Mouse (Mus musculus): Measurements from ENCODE around the gene Hfe.
"Not testable (repeated sequence)": the region's sequence is repeated elsewhere in the genome, so short reads cannot be mapped to it uniquely, and the experiment has no call there.

Hfe gene

DNA sequence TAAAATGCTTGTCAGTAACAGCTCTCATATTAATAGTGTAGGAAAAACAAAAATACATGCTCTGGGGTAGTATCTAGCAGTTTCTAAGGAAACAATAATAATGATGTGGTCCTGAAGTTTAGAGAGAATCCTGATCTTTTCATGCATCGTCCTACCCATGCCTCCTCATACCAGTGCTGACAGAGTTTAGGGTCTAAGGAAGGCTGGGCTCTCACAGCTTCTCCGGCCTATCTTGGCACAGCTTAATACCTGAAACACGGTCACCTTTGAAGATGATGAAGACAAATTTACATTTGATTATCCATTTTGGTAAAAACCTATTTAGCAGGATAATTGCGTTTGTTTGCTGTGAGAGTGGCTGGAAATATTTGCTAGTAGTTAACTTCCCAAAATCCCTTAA lies 33.3 kb upstream of the Hfe start:
- DNase-seq, result no peak

DNA sequence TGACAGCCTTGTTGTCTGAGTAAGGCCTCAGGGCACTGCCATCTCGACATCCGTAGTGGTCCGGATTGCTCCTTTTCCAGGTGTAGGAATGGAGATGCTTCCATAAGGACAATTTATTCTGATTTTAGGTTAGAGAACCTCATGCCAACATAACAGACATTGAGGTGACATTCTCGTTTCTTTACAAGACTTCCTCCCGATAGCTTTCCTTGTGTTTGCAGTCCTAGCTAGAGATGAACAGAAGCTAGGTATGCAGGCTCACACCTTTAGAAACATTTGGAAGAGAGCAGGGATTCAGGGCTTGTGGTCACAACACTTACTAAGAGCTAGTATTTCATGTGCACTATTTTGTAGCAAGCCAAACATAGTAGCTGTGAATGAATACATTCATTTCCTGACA lies 32.6 kb upstream of the Hfe start:
- DNase-seq, result no peak

DNA sequence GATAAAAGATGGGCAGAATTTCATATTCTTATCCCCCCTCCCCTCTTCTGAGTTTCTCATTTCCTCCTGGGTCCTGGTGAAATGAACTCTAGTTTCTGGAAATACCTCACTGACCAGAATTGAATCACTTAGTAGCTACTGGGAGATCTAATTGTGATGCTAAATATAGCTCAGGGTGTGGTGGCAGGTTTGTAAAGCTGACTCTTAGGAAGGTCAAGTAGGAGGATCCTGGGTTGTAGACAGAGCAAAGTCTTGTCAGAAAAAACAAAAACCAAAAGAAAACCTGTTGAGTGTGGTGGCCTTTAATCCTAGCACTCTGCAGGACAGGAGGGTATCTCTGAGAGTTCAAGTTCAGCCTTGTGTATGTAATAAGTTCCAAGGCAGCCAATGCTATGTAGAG lies 31.4 kb upstream of the Hfe start:
- DNase-seq, result no peak

DNA sequence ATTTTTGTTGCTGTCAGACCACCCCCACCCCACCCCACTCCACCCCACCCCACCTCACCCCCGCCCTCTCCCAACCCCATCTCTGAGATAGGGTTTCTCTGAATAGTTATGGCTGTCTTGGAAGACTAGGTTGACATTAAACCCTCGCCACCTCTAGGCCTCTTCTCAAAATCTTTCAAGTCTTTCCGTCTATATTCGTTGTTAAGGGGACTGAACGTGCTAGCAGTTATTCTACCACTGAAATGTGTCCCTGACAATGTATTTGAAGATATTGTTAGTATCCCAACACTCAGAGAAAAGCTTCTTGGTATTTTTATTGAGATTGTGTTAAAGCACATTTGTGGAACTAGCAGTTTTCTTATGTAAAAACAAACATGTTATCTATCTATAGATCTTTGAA lies 30.3 kb upstream of the Hfe start:
- no peak for DNase-seq

DNA sequence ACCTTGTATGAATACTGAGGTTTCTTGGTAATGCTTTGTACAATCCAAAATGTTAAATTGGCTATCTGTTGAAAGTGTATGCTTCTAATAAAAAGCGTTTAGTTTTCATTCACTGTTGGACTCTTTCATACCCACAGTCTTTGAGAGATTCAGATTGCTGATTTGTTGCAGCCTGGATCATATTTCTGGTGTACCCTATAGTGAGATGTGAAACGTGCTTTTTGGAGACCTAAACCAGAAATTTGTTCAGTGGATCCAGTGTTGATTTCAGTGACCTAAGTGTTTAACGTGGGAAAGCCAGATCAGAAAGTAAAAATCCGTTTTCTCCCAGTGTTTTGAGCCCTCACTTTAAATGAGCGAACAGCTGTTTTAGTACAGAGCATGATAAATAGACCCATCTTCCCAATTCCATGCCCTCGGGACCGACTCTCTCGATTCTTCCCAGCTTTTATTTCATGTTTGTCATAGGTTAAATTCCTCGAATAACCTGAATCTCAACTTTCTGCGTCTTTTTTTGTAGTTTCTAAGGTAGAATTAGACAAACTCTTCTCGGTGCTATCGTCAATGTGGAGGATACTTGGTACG lies 29.7 kb upstream of the Hfe start:
- DNase-seq, result no peak

DNA sequence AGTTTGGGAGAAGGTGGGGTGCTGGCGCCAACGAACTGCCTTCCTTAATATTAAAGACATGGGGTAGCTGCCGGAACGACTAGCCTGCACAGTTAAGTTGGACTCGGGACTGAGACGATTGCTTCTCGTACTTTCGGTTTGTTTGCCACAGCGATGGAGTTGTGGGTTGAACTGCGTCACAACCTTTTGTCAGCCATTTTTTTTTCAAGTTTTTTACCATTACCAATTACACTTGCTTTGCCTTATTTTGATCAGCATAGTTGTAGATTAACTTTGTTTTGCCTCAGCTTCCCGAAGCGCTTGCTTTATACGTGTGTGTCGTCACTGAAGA lies 29.2 kb upstream of the Hfe start:
- DNase-seq, result no peak

DNA sequence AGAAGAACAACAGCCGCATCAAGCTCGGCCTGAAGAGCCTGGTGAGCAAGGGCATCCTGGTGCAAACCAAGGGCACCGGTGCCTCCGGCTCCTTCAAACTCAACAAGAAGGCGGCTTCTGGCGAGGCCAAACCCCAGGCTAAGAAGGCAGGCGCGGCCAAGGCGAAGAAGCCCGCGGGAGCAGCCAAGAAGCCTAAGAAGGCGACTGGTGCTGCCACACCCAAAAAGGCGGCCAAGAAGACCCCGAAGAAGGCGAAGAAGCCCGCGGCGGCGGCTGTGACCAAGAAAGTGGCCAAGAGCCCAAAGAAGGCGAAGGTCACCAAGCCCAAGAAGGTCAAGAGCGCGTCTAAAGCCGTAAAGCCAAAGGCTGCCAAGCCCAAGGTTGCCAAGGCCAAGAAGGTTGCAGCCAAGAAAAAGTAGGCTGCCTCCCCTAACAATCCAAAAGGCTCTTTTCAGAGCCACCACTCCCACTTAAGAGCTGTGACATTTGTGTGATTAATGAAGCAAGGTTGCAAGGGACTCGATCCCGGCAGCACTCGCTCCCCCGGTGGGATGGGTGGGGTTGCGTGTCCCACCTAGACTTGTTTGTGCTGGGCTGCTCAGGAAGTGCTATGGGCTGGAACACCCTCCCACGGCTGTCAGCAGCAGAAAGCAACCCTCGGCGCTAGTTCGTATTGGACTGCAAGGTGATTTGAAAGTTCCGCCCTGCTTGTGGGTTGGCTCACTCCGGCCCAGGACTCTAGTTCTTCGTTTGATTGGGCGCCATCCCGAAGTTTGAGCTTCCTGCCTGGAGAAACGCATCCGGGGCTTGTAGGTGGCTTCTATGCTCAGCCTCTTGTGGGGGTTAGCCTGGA lies 28.6 kb upstream of the Hfe start:
- DNase-seq, result peak; percentile 84

DNA sequence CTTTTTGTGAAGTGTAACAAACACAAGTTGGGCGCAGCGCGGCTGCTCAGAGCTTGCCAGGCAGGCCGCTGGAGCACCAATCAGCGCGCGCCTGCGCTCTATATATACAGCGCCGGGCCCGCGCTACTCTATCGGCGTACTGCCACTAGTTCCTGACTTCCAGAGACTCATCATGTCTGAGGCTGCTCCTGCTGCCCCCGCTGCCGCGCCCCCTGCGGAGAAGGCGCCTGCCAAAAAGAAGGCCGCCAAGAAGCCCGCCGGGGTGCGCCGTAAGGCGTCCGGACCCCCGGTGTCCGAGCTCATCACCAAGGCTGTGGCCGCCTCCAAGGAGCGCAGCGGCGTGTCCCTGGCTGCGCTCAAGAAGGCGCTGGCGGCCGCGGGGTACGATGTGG lies 28.0 kb upstream of the Hfe start, which contains the start of gene Hist1h1c:
Gene Hist1h1c, plus strand, starts transcription at position 132 of the 392 bp plus-strand sequence.
- DNase-seq, result peak; percentile 74

DNA sequence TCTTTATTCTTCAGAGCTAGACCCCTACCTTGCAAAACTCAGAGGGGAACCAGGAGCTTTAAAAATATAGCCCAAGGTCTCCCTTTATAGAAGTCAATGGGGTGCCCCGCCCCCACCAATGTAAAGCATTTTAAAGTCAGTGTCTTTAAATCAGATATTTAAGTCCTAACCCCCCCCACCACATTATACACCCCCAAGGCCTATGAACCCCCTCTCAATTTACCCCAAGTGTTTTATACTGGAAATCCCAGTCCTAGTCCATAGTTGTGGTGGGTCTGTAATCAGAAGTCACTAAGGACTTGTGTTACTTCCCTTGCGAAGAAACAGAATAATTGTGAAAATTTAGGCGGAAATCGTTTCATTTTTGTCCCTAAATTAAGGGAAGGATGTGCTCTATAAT lies 27.4 kb upstream of the Hfe start:
- peak; percentile 16 for DNase-seq

DNA sequence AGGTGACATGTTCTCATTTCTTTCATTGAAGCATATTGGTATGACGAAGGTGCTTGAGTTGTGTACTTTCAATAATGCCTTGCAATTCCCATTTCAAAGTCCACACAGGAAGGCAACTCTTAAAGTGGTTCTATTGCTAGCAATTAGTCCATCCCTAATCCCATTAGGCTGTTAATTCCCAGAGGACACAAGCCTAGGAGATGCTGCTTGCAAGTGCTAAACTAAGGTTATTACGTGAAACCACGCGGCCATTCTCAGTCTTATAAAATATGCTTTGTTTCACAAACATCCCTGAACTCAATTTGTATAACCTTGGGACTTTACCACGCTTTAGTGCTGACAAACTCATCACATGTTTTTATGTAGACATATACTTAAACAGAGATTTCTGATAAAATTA lies 26.4 kb upstream of the Hfe start:
- DNase-seq, result no peak

DNA sequence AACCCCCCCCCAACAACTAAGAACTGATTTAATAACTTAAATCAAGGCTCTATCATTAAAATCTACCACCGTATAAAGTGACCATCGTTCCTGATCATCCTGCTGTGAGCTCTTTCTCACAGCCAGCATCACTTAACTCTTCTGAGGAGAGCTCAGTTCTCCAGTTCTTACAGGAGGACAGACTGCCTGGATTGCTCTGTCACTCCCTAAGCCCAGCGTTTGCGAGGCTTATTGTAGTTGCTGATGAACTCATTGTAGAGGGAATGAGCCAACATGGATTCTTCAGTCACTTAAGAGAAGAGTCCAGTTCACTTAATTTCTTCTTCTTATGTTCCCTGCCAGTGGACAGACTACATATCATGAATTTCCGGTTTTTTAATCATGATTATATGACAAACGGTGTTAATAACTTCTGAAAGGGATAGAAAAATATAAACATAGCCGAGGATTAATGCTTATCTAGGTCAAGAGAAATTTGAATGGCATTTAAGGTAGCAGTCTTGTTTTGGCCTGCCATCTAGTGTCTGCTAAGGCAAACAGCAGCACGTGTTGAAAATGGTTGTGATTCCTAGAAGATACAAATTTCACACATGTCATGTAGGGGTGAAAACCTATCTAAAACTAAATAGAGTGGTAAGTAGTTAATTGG lies 21.6 kb upstream of the Hfe start:
- DNase-seq, result no peak

DNA sequence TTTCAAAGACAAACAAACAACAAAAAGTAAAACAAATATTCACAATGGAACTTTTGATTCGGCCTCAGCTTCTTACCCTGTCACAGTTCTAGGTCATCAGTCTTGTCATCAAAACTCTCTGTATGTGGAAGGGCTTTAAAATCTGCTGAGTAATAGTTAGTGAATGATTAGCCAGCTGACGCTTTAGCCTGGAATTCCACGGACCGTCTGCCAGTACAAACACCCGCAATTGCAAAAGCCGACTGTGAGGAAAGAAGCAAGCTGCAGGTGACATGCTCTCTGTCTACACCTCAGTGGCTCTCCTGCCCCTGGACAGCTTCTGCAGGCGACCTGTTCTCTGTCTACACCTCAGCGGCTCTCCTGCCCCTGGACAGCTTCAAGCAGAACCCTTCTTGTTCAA lies 19.8 kb upstream of the Hfe start:
- no peak for DNase-seq

DNA sequence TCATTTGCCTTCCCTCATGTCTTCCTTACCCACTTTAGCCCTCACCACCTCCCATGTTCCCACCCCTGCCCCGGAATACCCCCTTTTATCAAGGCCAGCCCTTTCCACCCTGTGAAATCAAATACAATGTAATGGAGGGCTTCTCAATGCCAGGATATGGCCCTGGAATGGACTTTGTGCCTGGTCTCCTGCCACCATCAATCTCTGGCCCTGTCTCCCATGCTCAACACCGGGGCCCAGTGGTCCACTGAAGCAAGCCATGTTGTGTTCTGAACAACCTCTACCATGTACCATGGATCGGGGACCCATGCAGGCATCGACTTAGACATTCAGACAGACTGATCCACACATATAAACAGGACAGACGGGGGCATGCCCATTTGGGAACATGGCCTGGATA lies 19.1 kb upstream of the Hfe start:
- no peak for DNase-seq

DNA sequence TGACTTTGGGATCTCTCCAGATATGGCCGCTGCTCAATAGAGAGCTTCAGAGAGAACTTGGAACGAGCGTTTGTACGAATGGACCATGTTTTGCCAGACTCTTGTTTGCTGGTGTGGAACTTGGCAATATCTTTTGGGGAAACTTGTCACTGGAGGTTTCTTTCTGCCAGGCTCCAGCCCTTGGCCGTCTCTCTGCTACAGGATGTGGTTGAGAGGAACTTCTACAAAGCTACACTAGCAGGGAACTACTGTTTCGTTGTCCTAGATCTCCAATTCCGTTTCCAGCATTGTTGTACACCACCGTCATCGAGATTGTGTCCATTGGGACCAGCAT lies 18.5 kb upstream of the Hfe start:
- no peak for DNase-seq

DNA sequence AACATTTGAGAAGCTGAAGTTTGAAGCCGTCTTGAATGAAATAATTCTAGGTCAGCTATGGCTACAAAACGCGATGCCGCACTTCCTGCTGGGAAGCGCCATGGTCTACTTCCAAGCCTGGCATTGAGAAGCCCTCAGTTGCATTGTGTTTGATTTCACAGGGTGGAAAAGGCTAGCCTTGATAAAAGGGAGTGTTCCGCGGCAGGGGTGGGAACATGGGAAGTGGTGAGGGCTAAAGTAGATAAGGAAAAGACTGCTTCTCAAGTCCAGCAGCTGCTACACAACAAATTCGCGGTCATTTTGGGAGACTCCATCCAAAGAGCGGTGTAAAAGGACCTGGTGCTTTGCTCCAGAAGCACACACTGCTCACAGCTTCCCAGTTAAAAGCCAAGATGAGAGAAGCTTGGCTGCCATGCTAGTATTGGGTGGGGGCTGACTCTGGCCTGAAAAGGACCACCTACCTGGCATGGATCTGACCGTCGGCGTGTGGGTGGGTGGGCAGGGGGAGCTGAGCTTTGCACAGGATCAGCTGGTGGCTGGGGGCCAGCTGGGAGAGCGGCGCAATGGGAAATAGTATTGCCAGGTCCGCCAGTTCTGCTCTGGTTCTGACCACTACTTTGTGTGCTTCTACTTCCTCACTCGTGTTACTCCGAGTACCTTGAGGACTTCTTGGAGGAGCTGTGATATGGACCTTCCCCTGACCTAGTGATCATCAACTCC lies 18.0 kb upstream of the Hfe start:
- DNase-seq, result no peak

DNA sequence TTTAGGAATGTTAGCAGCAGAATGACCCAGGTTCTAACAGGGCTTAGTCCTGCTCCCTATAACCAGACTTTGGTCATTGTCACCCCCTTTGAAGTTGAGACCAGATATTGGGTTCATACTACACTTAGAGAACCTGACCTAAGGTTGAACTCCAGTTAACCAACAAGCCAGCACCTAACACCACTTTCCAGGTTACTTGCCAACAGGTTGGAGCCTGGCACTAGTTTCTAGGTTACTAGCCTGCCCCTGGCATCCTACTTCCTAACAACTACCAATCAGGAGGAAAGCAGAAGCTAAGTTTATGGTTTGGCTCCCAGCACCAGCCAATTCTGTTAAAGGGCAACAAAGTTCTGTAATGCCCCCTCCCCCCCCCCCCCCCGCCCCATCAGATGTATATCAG lies 14.6 kb upstream of the Hfe start:
- no peak for DNase-seq

DNA sequence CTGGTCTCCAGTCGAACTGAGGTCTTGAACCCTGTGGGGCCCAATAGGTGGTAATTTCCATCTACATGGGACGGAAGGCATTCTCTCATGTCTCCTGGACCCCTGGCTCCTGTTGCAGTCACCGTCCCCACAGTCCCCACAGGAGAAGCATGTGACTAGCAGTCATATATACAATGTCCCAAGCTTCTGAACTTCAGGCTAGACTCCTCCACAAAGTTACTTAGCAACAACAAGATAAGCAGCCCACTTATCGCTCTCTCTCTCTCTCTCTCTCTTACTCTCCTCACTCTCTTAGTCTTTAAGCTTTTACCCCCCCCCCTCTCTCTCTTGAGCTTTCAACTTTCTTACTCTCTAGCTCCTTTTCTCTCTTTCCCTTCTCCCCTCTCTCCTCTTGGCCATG lies 13.6 kb upstream of the Hfe start:
- DNase-seq, result no peak

DNA sequence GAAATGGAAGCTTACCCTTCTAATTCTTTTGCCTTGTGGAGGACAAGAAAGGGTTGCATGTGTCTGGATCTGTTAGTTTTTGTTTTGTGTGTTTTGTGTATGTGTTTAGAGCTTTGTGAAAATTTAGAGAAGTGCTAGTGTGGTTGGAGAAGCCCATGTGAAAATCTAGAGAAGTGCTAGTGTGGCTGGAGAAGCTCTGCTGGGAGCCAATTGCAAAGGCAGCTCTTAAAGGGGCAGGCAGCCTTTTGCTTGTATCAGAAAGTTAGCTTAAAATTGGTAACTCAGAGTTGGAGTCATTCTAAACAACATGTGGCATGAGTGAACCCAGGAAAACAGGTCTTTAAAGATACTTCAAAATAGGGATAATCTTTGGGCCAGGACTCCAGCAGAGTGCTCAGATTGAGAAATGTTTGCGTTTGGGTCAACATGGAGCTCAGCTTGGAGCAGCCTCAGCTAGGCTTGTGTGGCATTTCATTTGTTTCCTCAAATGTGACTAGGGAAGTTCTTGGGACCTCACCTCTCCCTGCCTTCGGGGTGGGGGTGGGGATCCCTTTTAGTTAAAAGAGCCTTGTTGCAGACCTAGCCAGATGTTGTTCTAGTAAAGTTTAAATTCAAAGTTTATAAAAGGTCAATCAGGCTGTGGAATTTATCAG lies 7.1 kb upstream of the Hfe start:
- DNase-seq, result not testable (repeated sequence)

DNA sequence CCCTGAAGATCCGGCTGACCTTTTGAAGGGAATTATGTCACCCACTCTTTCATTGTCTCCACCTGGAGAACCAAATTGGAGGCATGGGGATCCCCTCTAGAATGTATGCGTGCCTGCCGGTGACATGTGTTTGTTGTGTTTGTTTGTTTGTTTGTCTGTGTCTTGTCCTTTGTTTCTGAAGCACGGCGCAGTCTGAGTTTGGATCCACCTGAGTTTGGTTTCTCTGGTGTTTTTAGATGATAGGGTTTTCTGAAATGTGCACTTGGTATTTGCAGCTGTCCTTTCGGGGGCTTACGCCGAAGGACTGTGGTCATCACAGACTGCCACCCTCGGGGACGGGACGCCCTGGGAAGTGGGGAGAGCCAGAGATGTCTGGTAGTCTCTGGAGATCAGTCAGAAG lies 6.5 kb upstream of the Hfe start:
- no peak for DNase-seq

DNA sequence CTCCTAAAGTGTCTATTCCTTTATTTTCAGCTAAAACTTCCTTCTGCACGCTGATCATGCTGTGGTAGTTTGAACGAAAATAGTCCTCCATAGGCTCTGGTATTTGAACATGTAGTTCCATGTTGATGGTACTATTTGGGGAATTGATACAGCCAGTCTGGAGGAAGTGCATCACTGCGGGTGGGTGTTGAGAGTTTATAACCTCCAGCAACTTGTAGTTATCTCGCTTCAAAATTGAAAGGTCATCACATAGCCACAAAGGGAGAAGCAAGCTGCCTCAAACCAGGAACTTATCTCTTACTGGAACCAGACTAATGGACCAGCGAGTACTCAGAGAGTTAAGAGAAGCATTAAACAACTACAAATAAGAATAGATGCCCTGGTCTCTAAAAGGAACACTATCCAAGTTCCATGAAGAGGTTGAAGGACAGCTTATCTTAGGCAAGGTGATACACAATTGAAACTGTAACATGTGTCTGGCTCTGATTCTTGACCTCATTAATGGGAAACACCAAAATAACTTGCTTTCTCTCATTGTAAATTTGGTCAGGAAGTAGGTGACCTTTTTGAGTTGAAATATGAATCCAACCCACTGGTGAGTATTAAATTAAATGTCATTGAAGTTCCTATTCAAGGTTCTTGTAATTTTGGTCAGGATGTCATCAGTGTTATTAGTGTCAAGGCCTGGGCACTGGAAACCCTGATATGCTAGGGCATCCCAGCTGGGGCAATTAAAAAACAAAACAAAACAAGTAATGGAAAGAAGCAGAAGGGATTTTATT lies 5.8 kb upstream of the Hfe start:
- DNase-seq, result no peak

DNA sequence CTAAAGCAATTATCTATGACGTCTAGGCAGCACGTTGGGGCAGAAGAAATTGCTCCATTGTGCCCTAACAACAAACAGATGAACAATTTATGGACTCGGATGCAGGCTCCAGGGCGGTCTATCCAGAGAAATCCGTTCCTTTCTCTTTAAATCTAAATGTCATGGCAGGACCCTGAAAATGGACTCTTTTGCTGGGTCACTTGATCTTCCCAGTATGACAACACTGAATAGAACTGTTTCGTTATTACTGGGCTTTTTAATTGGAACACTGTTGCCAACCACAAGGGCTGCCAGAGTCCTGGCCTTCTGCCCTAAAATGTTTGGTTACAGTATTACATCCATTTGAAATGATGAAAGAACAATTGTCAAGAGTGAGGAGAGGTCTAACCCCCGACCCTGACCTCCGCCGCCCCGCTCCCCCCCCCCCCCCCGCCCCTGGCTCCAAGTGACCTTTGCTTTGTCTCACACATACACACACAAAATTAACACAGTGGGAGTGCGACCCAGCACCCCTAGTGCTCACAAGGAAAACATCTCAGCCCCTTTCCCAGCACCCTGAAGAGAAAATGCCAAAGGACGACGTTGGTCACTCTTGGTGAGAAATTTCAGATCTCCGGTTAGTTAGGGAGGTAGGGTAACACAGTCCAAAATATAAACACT lies 810 bp downstream of the Hfe start:
- DNase-seq, result no peak

DNA sequence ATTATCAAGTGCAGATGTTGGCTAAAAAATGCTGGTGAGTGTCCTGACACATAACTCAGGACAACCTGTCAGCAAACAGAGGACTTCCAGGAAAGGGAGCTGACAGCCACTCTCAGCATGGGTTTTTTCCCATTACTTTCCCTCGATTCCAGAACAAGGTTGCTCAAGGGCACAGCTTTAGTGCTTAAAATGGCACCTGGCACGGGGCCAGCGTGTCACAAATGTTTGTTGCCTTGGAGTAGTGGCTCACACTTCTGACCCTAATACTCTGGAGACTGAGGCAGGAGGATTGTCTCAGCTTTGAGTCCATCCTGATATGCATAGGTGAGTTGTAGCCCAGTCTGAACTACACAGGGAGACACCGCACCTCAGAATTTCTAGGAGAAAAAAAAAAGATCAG lies 2.0 kb downstream of the Hfe start:
- DNase-seq, result no peak
